Comparison of ENCODE assay signal across 26 mouse cellular contexts in the genomic region with DNA sequence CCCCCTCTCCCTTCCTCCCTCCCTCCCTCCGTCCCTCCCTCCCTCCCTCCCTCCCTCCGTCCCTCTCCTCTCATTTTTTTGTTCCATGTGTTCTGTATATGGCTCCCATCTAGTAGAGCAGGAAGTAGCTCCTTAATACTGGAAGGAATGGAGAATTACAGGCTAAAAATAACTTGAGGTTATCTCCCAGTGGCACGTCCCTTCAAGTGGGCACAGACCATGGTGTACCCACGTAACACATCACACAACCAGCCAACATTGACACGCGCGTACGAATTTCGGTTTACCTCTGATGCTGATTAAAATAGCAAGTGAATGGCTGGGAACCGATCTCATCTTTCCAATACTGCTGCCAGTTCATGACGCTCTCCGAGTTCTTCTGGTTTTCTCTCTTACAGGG. TPM values are rescaled to one million over a fixed set of nuclear protein-coding genes. Genes with fewer than 3 reads are reported as not detected.
"Had no signal": no experiment of that assay in that cellular context is flagged by ENCODE, and none has a peak within 500 bp of the region (broad histone marks: within the 10 kb centered on the region; RNA-seq: fewer than 3 reads in every experiment).

No protein-coding gene starts in this region.

- H3K27ac ChIP-seq: gastrocnemius, adult 2 months; heart, embryonic 13.5 days; hindbrain, embryonic 10.5 days; hindbrain, embryonic 12.5 days; hindbrain, embryonic 14.5 days; intestine, embryonic 15.5 days; layer of hippocampus, adult 2 months; left cerebral cortex, adult 2 months; limb, embryonic 10.5 days; limb, embryonic 12.5 days; liver, embryonic 12.5 days; liver, embryonic 14.5 days had no signal

- H3K36me3 ChIP-seq: heart, embryonic 13.5 days; intestine, embryonic 15.5 days; liver, embryonic 12.5 days had no signal

- H3K4me3 ChIP-seq: gastrocnemius, adult 2 months; heart, embryonic 13.5 days; hindbrain, embryonic 10.5 days; hindbrain, embryonic 12.5 days; intestine, embryonic 15.5 days; layer of hippocampus, adult 2 months; left cerebral cortex, adult 2 months; limb, embryonic 10.5 days; limb, embryonic 12.5 days; liver, embryonic 12.5 days had no signal

- ATAC-seq: forebrain, embryonic 16.5 days; hindbrain, embryonic 16.5 days; inflammation-experienced regulatory T-cells, adult 6 months; intestine, embryonic 15.5 days; intestine, postnatal 0 days; liver, embryonic 12.5 days had no signal

- H3K9me3 ChIP-seq: heart, embryonic 13.5 days; hindbrain, embryonic 10.5 days; hindbrain, embryonic 12.5 days; intestine, embryonic 15.5 days; limb, embryonic 10.5 days; limb, embryonic 12.5 days; liver, embryonic 12.5 days had no signal

- H3K4me1 ChIP-seq: heart, embryonic 13.5 days; hindbrain, embryonic 10.5 days; hindbrain, embryonic 12.5 days; intestine, embryonic 15.5 days; liver, embryonic 12.5 days had no signal

- H3K27me3 ChIP-seq: heart, embryonic 13.5 days; hindbrain, embryonic 12.5 days; intestine, embryonic 15.5 days; limb, embryonic 12.5 days; liver, embryonic 12.5 days had no signal

- DNase-seq: gastrocnemius, adult 2 months; gastrocnemius, postnatal 10 days; gastrocnemius, postnatal 25 days; heart, postnatal 10 days; heart, postnatal 4 days; kidney, adult 18-20 months; kidney, adult 8-10 months; kidney, postnatal 10 days; kidney, postnatal 25 days; kidney, postnatal 4 days had no signal

- H3K4me2 ChIP-seq: heart, embryonic 13.5 days; hindbrain, embryonic 12.5 days; hindbrain, embryonic 14.5 days; intestine, embryonic 15.5 days; limb, embryonic 12.5 days; liver, embryonic 12.5 days had no signal

- H3K9ac ChIP-seq: heart, embryonic 13.5 days; hindbrain, embryonic 12.5 days; hindbrain, embryonic 14.5 days; intestine, embryonic 15.5 days; limb, embryonic 12.5 days; liver, embryonic 12.5 days; liver, embryonic 14.5 days had no signal

RNA-seq across cellular contexts. Expression of a gene that starts 27.6 kb away (rescaled TPM):
- total RNA-seq: granulocyte monocyte progenitor cell, adult 5-6 weeks had no signal
